Mouse (Mus musculus) heart, postnatal 0 days (tissue): ENCODE results near the gene Rasal2.

Experiments used
- CTCF ChIP-seq: IDR thresholded peaks from 2 replicates; pipeline ENCODE4 v1.5.1; 2016; ENCODE audit warnings: antibody characterized with exemption, control low read depth, low read depth
- EP300 ChIP-seq: IDR thresholded peaks from 2 replicates; pipeline ENCODE4 v1.6.1; 2016; ENCODE audit warnings: antibody characterized with exemption, low read depth

GRCm38 (mm10) chr1:157208754-157209153 is 203.6 kb downstream of the Rasal2 start:
- no peak for TF ChIP-seq EP300
- TF ChIP-seq CTCF, result no peak
